Mouse (Mus musculus) testis, postnatal 14 days (tissue): ENCODE results near the gene Clec12a.

Experiments used
- DNase-seq: peaks from one replicate; pipeline ENCODE4 v3.0.0; 2021; ENCODE audit warnings: low spot score

The Clec12a gene

DNA sequence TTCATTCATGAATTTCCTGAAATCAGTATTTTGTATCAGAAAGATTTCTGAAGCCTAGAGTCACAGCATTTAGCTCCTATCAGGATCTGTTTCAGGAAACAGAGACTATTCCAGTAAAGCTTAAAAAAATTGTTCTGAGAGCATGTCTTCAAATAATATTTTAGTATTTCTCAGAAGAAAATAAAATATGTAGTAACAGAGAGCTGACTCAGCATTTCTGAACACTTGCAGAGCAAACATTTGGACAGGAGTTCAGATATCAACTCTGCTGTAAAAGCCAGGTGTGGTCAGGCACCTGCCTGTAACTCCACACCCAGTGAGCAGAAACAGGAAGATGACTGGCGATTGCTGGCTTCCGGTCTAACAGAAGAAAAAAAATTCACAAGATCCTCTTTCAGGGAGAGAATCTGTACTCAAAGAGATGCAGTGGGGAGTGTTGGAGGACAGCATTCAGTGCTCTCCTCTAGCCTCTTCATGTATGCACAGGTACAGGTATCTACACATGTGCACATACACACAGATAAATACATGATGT is 32.5 kb downstream of the Clec12a start:
- no peak for DNase-seq

DNA sequence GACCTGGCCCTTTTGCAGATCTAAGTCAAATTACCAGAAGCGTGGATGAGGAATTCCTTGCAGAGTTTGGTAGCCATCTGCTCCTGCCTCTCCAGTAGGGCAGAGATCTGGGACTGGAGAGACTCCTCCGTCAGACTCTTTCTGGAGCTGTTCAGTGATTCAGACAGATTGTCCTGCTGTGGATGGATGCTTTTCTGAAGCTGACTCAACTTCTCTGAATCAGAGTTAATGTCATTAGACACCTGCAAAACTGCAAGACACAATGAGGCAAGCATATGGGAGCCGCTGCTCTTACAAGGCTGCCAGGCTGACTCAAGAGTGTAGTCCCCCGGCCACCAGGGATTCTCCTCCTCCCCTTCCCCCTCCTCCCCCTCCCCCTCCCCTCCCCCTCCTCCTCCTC is 38.0 kb downstream of the Clec12a start:
- no peak for DNase-seq

DNA sequence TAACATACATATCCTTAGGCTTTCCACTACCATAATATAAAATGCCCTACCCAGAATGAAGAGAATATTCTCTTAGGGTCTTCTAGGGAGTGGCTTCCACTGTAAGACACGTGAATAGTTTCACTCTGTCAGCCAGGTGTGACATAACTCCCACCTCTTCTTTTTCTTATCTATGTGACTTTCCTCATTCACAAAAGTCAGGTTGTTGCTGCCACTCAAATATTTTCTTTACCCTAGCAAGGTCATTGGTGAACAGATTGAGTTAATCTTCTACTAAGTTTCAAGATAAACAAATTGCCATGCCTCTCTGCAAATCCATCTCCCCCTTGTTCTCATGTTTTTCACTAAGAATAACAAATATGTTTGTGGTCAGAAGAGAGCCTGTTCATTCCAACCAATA is 39.2 kb downstream of the Clec12a start:
- DNase-seq = no peak

DNA sequence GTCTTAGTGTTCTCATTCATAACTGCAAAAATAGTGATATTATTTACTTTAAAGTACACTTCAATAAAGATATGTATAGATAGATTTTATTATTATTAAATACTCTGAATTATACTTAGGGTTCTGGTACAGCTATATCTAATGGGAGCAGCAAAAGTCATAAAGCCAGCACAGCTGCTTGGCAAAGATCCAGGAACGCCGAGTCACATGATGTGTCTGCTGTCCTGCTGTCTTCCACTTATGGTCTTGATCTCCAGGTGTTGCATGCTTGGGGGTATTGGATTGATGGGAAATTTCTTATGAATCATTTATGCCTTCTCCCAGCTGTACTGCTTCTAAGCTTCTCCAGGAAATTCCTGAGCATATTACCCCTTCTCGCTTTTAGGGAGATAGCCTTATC is 41.0 kb downstream of the Clec12a start:
- no peak for DNase-seq

DNA sequence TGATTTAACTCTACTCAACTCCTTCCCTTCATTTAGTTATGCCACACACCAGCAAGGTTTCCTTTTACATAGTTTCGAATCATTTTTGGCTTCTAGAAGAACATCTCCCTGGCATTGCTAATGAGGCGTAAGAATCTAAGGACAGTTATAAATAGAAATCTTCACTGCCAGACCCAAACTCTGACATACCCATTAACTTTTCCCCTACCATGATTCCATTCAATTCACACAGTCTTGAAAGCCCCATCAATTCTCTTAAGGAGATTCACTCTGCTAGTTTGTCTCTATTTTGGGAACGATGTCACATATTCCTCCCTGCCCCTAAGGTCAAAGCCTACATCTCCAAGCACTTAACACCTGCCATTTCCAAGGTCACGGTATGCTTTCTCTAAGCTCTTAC is 42.5 kb downstream of the Clec12a start:
- no peak for DNase-seq

DNA sequence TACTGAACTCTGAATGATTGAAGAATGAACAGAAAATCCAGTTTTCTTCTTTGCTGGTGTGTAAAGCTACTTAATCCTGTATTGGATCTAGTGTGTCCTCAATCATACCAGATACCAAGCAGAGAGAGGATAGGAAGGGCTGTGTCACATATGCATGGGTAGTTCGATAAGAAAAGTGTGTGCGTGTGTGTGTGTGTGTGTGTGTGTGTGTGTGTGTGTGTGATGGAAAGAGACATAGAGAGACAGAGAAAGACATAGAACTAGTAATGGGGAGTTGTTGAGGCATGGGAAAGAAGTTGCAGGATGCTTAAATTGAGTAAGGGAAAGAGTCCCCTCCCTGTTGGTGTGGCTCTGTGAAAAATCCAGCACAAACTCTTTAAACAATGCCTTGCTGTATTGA is 43.3 kb downstream of the Clec12a start, which contains the start of gene Clec12b:
Gene Clec12b (minus strand): TSS at position 101 of the 400 bp plus-strand sequence.
- no peak for DNase-seq

DNA sequence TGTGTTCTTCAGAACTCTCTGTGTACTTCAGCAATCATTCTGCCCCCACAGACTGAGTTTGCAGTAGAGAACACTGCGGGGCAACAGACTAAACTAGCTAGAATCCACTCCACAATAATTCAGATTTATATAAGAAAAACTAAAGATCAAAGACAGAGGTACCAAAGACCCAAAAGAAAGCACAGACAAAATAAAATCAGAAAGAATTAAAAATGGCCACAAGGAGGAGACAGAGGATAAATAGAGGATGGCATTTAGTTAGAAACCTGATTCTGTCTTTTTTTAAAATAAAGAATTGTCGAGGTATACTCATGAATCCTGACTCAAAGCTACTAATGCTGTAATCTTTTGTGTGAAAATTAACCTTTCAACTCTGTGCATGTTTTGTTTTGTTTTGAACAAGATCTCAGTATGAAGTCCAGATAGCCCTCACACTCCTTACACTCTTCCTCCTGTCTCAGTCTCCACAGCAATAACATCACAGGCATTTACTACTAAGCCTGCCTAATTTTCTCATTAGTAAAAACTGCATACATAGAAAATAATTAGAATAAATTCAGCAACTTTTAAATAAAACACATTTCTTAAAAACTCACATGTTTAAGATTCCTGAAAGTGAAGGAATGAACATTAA is 50.7 kb downstream of the Clec12a start:
- DNase-seq = no peak

DNA sequence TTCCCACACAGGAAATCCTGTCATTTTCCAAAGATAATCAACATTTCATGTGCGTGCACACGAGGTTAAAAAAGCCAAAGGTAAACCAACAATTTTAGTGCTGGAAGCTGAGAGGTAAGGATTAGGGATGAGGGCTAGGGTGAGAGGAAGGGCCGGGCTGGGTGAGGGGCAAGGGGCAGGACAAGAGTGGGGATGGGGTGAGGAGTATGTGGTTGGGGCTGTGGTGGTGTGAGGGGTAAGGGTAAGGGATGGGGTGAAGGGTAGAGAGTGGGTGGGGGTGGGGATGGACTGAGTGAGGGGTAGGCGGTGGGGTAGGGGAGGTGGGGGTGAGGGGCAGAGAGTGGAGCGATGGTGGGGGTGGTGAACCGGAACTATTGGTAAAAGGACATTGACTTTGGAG is 51.2 kb downstream of the Clec12a start:
- DNase-seq = no peak

DNA sequence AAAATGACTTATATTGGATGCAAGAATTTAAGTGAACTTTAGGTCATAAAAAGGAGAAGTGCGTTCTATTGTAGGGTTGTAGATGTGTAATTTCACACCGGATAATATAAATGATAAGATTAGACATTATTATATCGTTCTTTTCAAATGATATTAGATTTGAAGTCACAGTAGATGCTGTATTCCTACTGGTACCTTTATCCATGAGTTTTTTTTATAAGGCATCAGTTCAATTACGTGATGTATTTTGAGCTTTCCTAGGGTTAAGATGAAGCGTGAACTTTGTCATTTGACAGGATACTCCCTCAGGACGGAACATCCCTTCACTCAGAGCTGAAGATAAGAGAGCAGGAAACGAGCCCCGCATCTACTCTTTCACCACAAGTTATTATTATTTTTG is 54.5 kb downstream of the Clec12a start, which contains the start of gene Clec1b:
Gene Clec1b (plus strand): TSS at position 301 of the 400 bp plus-strand sequence.
- no peak for DNase-seq

DNA sequence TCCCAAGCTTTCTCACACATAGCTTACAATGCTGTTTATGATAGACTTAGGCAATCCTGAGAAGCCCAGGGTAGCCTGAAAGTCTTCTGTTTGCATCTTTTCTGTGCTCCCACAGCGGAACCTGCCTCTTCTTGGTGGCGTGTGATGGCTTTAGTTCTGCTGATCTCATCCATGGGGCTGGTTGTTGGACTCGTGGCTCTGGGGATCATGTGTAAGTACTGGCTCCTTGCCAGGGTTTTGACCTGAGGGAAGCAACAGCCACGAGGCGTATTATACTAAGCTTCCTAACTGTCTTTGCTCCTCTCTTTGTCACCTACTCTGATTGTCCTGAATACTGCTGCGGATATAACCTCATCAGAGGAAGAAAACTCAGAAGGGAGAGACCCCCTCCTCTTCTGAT is 57.5 kb downstream of the Clec12a start:
- no peak for DNase-seq

DNA sequence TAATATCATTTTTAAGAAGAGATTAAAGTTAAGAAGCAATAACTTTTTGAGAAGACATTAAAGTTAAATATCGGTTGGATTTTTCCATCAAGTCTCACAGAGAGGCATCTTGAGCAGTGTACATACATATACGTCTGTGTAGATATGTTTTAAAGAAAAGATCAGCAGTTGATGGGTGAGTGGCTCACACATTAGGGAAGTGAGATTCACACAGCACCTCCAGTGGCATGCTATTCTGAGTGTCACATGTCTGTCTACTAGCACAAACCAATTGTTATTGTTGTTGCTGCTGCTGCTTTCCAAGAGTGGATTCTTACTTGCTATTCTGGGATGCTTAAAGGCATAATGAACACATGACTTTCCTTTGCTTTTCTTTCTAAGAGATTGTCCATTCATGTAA is 59.9 kb downstream of the Clec12a start:
- no peak for DNase-seq

DNA sequence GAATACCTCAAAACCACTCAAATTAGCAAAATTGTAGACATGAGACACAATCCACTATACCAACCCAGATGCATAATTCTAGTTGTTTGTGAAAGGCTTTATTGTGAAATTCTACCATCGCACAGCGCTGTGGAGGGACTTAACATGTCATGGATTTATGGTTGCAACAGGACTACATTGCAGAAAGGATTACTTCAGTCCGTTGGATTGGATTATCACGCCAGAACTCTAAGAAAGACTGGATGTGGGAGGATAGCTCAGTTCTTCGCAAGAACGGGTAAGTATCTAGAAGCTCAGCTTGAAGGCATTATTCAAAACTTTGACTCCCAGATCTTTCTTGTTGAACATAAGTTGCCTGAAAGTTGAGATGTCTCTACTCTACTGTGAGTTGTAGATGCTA is 60.9 kb downstream of the Clec12a start:
- no peak for DNase-seq

DNA sequence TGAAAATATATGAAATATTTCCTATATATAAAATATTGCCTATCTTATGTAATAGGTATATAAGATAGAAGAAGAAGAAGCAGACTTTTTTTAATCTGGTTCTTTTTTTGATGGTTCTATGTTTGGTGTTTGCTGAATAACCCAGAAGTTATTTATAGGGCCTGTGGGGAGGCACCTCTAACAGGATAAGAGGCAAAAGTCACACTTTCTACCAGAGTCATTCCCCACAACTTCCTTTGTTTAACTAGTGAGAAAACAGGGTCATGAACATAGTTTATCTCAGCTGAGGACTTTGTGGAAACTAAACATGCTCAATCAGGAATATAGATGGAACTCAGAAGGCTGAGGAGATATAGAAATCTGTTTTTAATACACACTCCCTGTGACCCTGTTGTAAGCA is 63.5 kb downstream of the Clec12a start:
- no peak for DNase-seq

DNA sequence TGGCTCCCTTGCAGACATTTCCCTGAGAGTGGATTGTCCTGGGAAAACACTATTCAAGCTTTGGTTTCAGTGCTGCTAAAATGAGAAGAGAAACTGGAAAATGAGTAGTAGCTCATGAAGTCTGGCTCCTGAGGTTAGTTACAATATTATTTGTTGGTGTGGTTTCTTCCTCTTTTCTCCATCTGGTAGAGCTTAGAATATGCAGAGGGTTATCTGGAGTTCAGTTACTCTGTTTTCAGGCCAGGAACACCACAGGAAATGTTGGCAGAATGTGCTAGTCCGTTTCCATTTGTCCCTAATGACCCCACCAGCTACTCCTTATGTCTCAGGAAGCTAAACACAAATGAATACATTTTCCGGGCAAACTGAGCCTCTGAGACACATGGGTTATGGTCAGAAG is 64.8 kb downstream of the Clec12a start:
- no peak for DNase-seq

DNA sequence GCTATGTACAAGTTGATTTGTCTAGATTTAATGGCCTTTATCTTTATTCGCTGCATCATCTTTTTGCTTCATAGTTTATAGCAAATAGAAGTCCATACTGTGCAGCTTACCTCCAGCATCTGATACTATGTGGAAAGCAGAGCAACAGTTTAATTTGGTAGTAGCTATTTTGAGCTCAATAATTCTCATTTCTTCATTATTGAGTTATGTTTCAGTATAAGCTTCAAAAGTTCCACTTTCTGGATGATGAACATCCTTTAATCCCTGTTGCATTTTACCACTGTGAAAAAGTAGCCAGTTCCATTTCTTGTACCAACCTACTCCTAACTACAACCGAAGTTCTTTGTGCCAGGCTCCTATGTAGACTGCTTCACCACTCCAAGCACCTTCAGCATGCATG is 66.1 kb downstream of the Clec12a start, which contains the start of gene Clec9a:
Gene Clec9a (plus strand): TSS at position 301 of the 400 bp plus-strand sequence.
- no peak for DNase-seq

DNA sequence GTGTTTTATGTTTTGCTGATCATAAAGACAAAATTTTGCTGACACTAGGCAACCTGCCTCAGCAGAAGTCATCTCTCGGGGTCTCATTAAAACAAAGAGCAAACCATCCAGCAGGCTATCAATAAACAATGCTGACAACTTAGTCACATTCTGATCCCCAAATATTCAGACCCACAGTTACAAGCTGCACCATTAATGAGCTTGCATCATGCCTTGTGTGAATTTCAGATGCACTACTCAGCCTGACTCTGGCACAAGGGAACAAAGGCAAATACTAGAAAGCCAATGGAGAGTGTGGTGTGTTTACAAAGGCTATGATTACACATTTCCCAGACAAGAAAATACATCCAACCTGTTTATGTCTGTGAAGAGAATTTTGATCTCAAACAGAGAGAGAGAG is 71.7 kb downstream of the Clec12a start:
- no peak for DNase-seq
